Mouse (Mus musculus) forebrain, embryonic 12.5 days (tissue): ENCODE results near the gene Zfyve9. TPM values are rescaled to one million over a fixed set of nuclear protein-coding genes. Genes with fewer than 3 reads are reported as not detected.
A peak's percentile ranks its signal among the peaks of the same experiment; 100 is the strongest.

Experiments
- ATAC-seq: fragments of 200-750 bp; cut with Nextera tagmentation; 2 replicates; pipeline ENCODE4 v1.8.0; 2017; ENCODE audit warnings: moderate TSS enrichment; ENCODE audit not compliant: low FRiP score
- H3K27ac ChIP-seq: fragments of 300-500 bp; sonication (generic); 2 replicates; pipeline ENCODE4 v1.5.1; 2016; ENCODE audit warnings: mild to moderate bottlenecking
- H3K27me3 ChIP-seq: fragments of 300-500 bp; sonication (generic); 2 replicates; pipeline ENCODE4 v1.6.1; 2016; ENCODE audit warnings: mild to moderate bottlenecking
- H3K36me3 ChIP-seq: fragments of 300-500 bp; sonication (generic); replicated peaks from 2 replicates; pipeline ENCODE4 v1.6.1; 2016; ENCODE audit warnings: mild to moderate bottlenecking
- H3K4me1 ChIP-seq: fragments of 300-500 bp; sonication (generic); 2 replicates; pipeline ENCODE4 v1.6.1; 2016
- H3K4me2 ChIP-seq: fragments of 300-500 bp; sonication (generic); 2 replicates; pipeline ENCODE4 v1.6.1; 2016; ENCODE audit warnings: mild to moderate bottlenecking, moderate library complexity
- H3K4me3 ChIP-seq: fragments of 300-500 bp; sonication (generic); replicated peaks from 2 replicates; pipeline ENCODE4 v1.5.1; 2016; ENCODE audit warnings: mild to moderate bottlenecking
- H3K9ac ChIP-seq: fragments of 300-500 bp; sonication (generic); 2 replicates; pipeline ENCODE4 v1.6.1; 2016; ENCODE audit warnings: mild to moderate bottlenecking
- H3K9me3 ChIP-seq: fragments of 300-500 bp; sonication (generic); 2 replicates; pipeline ENCODE4 v1.6.1; 2016
- WGBS: fragments of 180-500 bp; shearing (Covaris S2); methylation state at CpG from one replicate; pipeline ENCODE4 v1.1.7; 2016; 5-methylcytosine and 5-hydroxymethylcytosine counted together
- polyA plus RNA-seq: library from polyadenylated mRNA; unstranded; fragments of >200 nt; fragmentation: Nextera tagmentation; extraction: Ambion mirVana; gene quantifications from 2 replicates; pipeline ENCODE4 v1.2.1, GENCODE M21; 2016

Zfyve9 gene
- polyA plus RNA-seq, 1 experiment from 2014 or later = 5.9 TPM

- H3K36me3 ChIP-seq = no peaks in the 10 kb centered on the region
- no peak overlapping the region for H3K27ac ChIP-seq
- no peak for ATAC-seq
- no peaks in the 10 kb centered on the region for H3K27me3 ChIP-seq
- WGBS = 46% methylated on average over 8 of the region's 8 CpGs
- H3K4me2 ChIP-seq = no peak overlapping the region
- H3K9ac ChIP-seq = no peak overlapping the region
- no peak overlapping the region for H3K4me3 ChIP-seq
- no peaks in the 10 kb centered on the region for H3K9me3 ChIP-seq
- peaks cover 11% of the 10 kb centered on the region for H3K4me1 ChIP-seq
Observed at GRCm38 (mm10) chr4:108782421-108783085, 2.0 kb upstream of the Zfyve9 start.

DNA sequence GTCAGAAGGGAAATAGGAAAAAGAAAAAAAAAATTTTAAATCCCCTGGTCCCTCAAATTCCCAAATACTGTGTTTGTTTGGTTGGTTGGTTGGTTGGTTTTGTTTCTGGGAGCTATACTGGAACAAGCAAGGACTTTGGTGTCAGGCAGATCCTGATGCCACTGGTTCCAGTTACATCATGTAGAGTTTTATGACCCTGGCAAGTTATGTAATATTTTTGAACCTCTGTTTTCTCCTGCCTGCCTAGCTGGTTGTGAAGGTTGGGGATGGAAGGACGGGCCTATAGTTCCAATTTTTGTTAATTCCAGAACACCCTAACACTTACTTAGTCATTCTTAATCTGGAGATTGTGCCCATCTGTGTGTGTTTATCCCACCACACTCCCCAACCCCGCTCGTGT, 998 bp upstream of the Zfyve9 start:
- peak overlapping the region; percentile 98; the same call in 1 of the 2 replicates for H3K9ac ChIP-seq
- peaks cover 11% of the 10 kb centered on the region for H3K4me1 ChIP-seq
- peak overlapping the region; percentile 69 for H3K4me2 ChIP-seq
- H3K36me3 ChIP-seq = no peaks in the 10 kb centered on the region
- H3K9me3 ChIP-seq = no peaks in the 10 kb centered on the region
- H3K27ac ChIP-seq = no peak overlapping the region
- ATAC-seq = no peak
- H3K27me3 ChIP-seq = no peaks in the 10 kb centered on the region
- WGBS = 45% methylated on average over 3 of the region's 3 CpGs
- H3K4me3 ChIP-seq = no peak overlapping the region; the same call in 1 of the 2 replicates

DNA sequence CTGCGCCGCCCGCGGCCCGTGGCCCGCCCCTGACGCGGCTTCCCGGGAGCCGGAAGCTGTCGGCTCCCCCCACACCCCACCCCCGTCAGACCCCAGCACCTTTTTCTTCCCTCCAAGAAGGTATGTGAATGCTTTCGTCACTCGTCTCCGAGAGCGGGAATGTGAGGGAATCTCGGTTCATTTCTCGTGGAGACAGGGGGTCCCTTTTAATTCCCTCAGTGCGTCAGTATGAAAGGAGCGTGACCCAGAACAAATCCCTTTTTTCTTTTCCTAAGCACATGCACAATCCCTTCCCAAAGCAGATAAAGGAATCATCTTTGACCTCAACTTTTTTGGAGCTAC, 237 bp upstream of the Zfyve9 start:
- under 1% methylated on average over 18 of the region's 20 CpGs for WGBS
- Histone ChIP-seq H3K36me3 (no peaks in the 10 kb centered on the region), H3K9ac (peak overlapping the region; percentile 98), H3K4me1 (peaks cover 11% of the 10 kb centered on the region), H3K4me2 (peak overlapping the region; percentile 69), H3K27me3 (no peaks in the 10 kb centered on the region), H3K27ac (peak overlapping the region; percentile 98), H3K9me3 (no peaks in the 10 kb centered on the region), H3K4me3 (peak overlapping the region; percentile 89)
- ATAC-seq = no peak

DNA sequence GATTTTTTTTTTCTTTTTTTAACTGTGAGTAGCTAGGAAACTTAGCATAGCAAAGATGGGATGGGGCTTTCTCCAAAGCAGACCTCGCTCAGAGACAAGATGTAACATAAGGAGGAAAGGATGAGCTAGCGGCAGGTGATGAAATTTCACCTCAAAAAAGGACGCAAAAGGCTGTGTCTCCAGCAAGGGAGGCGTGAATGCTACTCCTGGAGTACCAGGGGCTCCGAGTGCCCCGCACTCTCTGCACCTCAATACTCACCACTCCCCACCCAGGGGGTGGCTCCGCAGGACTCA, 888 bp downstream of the Zfyve9 start:
- Histone ChIP-seq H3K9ac (peak overlapping the region; percentile 98), H3K9me3 (no peaks in the 10 kb centered on the region), H3K4me1 (peaks cover 11% of the 10 kb centered on the region), H3K36me3 (no peaks in the 10 kb centered on the region), H3K4me2 (peak overlapping the region; percentile 69), H3K27ac (peak overlapping the region; percentile 98), H3K27me3 (no peaks in the 10 kb centered on the region), H3K4me3 (peak overlapping the region; percentile 89)
- WGBS = 0% methylated on average over 7 of the region's 7 CpGs
- no peak for ATAC-seq

GRCm38 (mm10) chr4:108768527-108768926, 12.1 kb downstream of the Zfyve9 start:
- H3K4me2 ChIP-seq = no peak overlapping the region
- no peak overlapping the region for H3K9ac ChIP-seq
- ATAC-seq = no peak
- no peaks in the 10 kb centered on the region for H3K4me1 ChIP-seq
- H3K27ac ChIP-seq = no peak overlapping the region
- no peak overlapping the region for H3K4me3 ChIP-seq
- H3K27me3 ChIP-seq = no peaks in the 10 kb centered on the region
- H3K36me3 ChIP-seq = no peaks in the 10 kb centered on the region
- H3K9me3 ChIP-seq = no peaks in the 10 kb centered on the region

- no peaks in the 10 kb centered on the region for H3K27me3 ChIP-seq
- no peaks in the 10 kb centered on the region for H3K9me3 ChIP-seq
- no peaks in the 10 kb centered on the region for H3K36me3 ChIP-seq
- no peak overlapping the region for H3K9ac ChIP-seq
- H3K27ac ChIP-seq = no peak overlapping the region
- no peak for ATAC-seq
- H3K4me2 ChIP-seq = no peak overlapping the region
- WGBS = 97% methylated on average over 3 of the region's 3 CpGs
- H3K4me3 ChIP-seq = no peak overlapping the region
- H3K4me1 ChIP-seq = no peaks in the 10 kb centered on the region
Observed at GRCm38 (mm10) chr4:108759583-108759982, 21.0 kb downstream of the Zfyve9 start.

DNA sequence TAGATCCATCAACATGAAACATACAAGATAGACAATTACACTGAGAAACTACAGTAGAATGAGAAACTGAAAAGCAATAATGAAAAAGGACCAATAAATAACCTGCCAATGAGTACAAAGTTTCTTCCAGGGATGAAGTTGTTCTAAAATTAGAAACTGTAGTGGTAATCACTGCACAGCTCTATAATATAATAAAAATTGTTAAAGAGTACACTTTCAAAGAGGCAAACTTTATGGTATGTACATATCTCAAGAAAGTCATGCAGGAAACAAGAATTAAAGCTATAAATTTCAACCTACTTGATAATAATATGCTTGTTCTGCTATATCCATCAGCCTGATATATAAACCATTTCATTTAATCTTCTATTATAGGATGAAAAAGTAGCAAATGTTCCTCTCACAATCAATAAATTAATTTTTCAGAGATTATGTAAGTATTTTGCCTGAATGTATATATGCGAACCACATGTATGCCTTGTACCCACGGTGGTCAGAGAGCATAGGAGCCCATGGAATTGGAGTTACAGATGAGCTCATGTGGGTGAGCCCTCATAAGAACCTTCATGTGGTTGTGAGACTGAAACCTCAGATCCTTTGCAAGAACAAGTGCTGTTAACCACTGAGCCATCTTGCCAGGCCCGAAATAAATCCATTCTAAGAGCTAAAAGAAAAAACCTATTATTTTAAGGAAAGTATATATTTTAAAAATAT, 34.3 kb downstream of the Zfyve9 start:
- no peak for ATAC-seq
- 93% methylated on average over 3 of the region's 3 CpGs for WGBS
- H3K9ac ChIP-seq = no peak overlapping the region

GRCm38 (mm10) chr4:108731582-108731981, 49.0 kb downstream of the Zfyve9 start:
- 36% methylated on average over 3 of the region's 3 CpGs for WGBS
- H3K4me1 ChIP-seq = 0 out of 2 replicates have a peak, but pooled peaks cover 5% of the 10 kb centered on the region
- no peak overlapping the region for H3K4me2 ChIP-seq
- no peaks in the 10 kb centered on the region for H3K27me3 ChIP-seq
- ATAC-seq = no peak
- H3K9me3 ChIP-seq = no peaks in the 10 kb centered on the region
- no peak overlapping the region for H3K27ac ChIP-seq
- no peaks in the 10 kb centered on the region for H3K36me3 ChIP-seq
- H3K9ac ChIP-seq = no peak overlapping the region
- no peak overlapping the region for H3K4me3 ChIP-seq

More for the DNA sequence above, 34.3 kb downstream of the Zfyve9 start:
- Histone ChIP-seq H3K27me3 (no peaks in the 10 kb centered on the region), H3K4me3 (no peak overlapping the region), H3K36me3 (no peaks in the 10 kb centered on the region), H3K9me3 (no peaks in the 10 kb centered on the region), H3K27ac (no peak overlapping the region), H3K4me1 (no peaks in the 10 kb centered on the region), H3K4me2 (no peak overlapping the region)

DNA sequence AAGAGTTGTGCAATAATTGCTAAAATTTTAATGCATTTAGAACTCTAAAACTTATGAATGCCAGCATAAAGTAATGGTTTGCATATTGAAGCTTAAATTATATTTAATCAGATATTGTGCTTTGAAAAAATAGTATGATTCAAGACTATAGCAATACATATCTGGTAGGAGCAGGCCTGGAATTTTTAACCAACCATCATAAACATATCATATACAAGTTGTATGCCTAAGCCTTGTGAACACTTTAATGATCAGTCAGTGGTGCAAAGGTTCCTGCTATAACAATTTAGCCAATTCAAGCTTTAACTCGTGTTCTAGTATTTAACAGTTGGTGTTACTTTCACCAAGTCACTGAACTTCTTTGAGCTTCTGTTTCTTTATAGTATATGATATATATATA, 50.1 kb downstream of the Zfyve9 start:
- Histone ChIP-seq H3K36me3 (no peaks in the 10 kb centered on the region; the same call in 1 of the 2 replicates), H3K9me3 (no peaks in the 10 kb centered on the region), H3K27me3 (no peaks in the 10 kb centered on the region), H3K9ac (no peak overlapping the region), H3K27ac (no peak overlapping the region), H3K4me2 (no peak overlapping the region), H3K4me3 (no peak overlapping the region), H3K4me1 (0 out of 2 replicates have a peak, but pooled peaks cover 5% of the 10 kb centered on the region)
- no peak for ATAC-seq
- 88% methylated on average over 1 of the region's 1 CpGs for WGBS

DNA sequence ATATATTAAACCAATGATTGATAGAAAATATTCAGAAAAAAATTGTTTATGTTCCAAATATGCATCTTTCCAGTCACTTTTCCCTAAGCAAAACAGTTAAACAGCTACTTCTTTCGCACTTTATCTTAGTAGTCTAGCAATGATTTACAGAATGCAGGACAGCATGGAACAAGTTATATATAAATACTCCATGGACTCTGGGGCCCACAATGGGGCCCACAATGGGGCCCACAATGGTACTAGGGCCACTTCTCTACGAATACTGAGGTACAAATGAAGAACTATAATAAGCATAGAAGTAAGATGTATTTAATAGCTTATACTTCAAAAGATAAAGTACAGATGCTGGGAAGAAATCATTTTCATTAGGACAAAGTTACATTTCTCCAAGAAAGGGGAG, 56.5 kb downstream of the Zfyve9 start:
- H3K4me1 ChIP-seq = no peaks in the 10 kb centered on the region
- no peak overlapping the region for H3K9ac ChIP-seq
- H3K9me3 ChIP-seq = no peaks in the 10 kb centered on the region
- WGBS = 93% methylated on average over 2 of the region's 2 CpGs
- peaks cover 4% of the 10 kb centered on the region; the same call in 1 of the 2 replicates for H3K36me3 ChIP-seq
- ATAC-seq = no peak
- no peak overlapping the region for H3K27ac ChIP-seq
- no peaks in the 10 kb centered on the region for H3K27me3 ChIP-seq
- H3K4me2 ChIP-seq = no peak overlapping the region
- H3K4me3 ChIP-seq = no peak overlapping the region

- WGBS = 91% methylated on average over 3 of the region's 3 CpGs
- H3K9ac ChIP-seq = no peak overlapping the region
- no peak for ATAC-seq
- no peaks in the 10 kb centered on the region for H3K4me1 ChIP-seq
- peaks cover 7% of the 10 kb centered on the region; the same call in 1 of the 2 replicates for H3K36me3 ChIP-seq
- no peaks in the 10 kb centered on the region for H3K9me3 ChIP-seq
- H3K27ac ChIP-seq = no peak overlapping the region
- H3K4me2 ChIP-seq = no peak overlapping the region
- no peaks in the 10 kb centered on the region for H3K27me3 ChIP-seq
- H3K4me3 ChIP-seq = no peak overlapping the region
Observed at GRCm38 (mm10) chr4:108721245-108721784, 59.3 kb downstream of the Zfyve9 start.

- H3K4me3 ChIP-seq = no peak within 1 kb of the TSS
Observed at GRCm38 (mm10) chr4:108719349-108719748, 61.2 kb downstream of the Zfyve9 start, which contains the start of gene 3110021N24Rik. Gene 3110021N24Rik, plus strand, starts transcription at chr4:108719649.

More at GRCm38 (mm10) chr4:108719349-108719748, 61.2 kb downstream of the Zfyve9 start, which contains the start of gene 3110021N24Rik:
- Histone ChIP-seq H3K27ac (no peak within 1 kb of the TSS), H3K36me3 (peaks cover 7% of the 10 kb centered on the region; the same call in 1 of the 2 replicates), H3K27me3 (no peaks in the 10 kb centered on the region), H3K4me1 (no peaks in the 10 kb centered on the region), H3K4me2 (no peak within 1 kb of the TSS), H3K9ac (no peak within 1 kb of the TSS), H3K9me3 (no peaks in the 10 kb centered on the region)
- no peak for ATAC-seq
- WGBS = 78% methylated on average over 5 of the region's 5 CpGs
